Mouse (Mus musculus) limb, embryonic 14.5 days (tissue): ENCODE measurements around the gene Rnf41. TPM values are rescaled to one million over a fixed set of nuclear protein-coding genes. Genes with fewer than 3 reads are reported as not detected.

Source experiments
- ATAC-seq: fragments of 200-750 bp; cut with Nextera tagmentation; 2 replicates; pipeline ENCODE4 v1.8.0; 2017; ENCODE audit warnings: low read depth, moderate number of reproducible peaks, moderate TSS enrichment; ENCODE audit not compliant: low FRiP score
- DNase-seq: peaks from one replicate; pipeline ENCODE4 v3.0.0-alpha.2; 2015; ENCODE audit warnings: low spot score
- H3K27ac ChIP-seq: fragments of 300-500 bp; sonication (generic); replicated peaks from 2 replicates; pipeline ENCODE4 v1.5.1; 2014; ENCODE audit warnings: low read depth, mild to moderate bottlenecking, low read length, moderate library complexity, mixed read lengths
- H3K27me3 ChIP-seq: fragments of 300-500 bp; sonication (generic); 2 replicates; pipeline ENCODE4 v1.6.1; 2014; ENCODE audit warnings: low read length, mixed read lengths; ENCODE audit not compliant: control insufficient read depth, insufficient read depth
- H3K36me3 ChIP-seq: fragments of 300-500 bp; sonication (generic); 2 replicates; pipeline ENCODE4 v1.6.1; 2014; ENCODE audit warnings: mild to moderate bottlenecking, low read length, moderate library complexity, mixed read lengths; ENCODE audit not compliant: control insufficient read depth, insufficient read depth
- H3K4me1 ChIP-seq: fragments of 300-500 bp; sonication (generic); 2 replicates; pipeline ENCODE4 v1.6.1; 2014; ENCODE audit warnings: antibody characterized with exemption, low read length, mixed read lengths; ENCODE audit not compliant: control insufficient read depth, insufficient read depth
- H3K4me2 ChIP-seq: fragments of 300-500 bp; sonication (generic); replicated peaks from 2 replicates; pipeline ENCODE4 v1.6.1; 2014; ENCODE audit warnings: low read depth, mild to moderate bottlenecking, low read length, moderate library complexity; ENCODE audit not compliant: severe bottlenecking
- H3K4me3 ChIP-seq: fragments of 300-500 bp; sonication (generic); replicated peaks from 2 replicates; pipeline ENCODE4 v1.5.1; 2014; ENCODE audit warnings: low read length
- H3K9ac ChIP-seq: fragments of 300-500 bp; sonication (generic); 2 replicates; pipeline ENCODE4 v1.6.1; 2014; ENCODE audit warnings: mild to moderate bottlenecking, low read depth, low read length, moderate library complexity; ENCODE audit not compliant: severe bottlenecking
- H3K9me3 ChIP-seq: fragments of 300-500 bp; sonication (generic); 2 replicates; pipeline ENCODE4 v1.6.1; 2016; ENCODE audit warnings: low read length; ENCODE audit not compliant: control insufficient read depth
- POLR2A ChIP-seq: fragments of 200-500 bp; IDR thresholded peaks from 2 replicates; pipeline ENCODE4 v1.8.0; 2012; ENCODE audit warnings: inconsistent platforms, mild to moderate bottlenecking, moderate library complexity, borderline replicate concordance; ENCODE audit not compliant: insufficient read depth, insufficient read length; ENCODE audit errors: extremely low read depth
- WGBS: fragments of 180-500 bp; shearing (Covaris S2); extraction: QIAGEN DNeasy Blood & Tissue Kit; methylation state at CpG from one replicate; pipeline ENCODE4 v1.1.7; 2014; 5-methylcytosine and 5-hydroxymethylcytosine counted together
- polyA plus RNA-seq, 2 experiments: library from polyadenylated mRNA; depleted of rRNA in 1 of 2; stranded (reverse) in 1 of 2; unstranded in 1 of 2; fragments of >200 nt; fragmentation: Nextera tagmentation in 1 of 2; extraction: Ambion mirVana in 1 of 2; gene quantifications; 2 replicates each; pipeline versions ENCODE4 v1.2.1 to v1.2.3; 2012 to 2014

Rnf41 gene
- polyA plus RNA-seq, 2 experiments, result 35.7 to 37.0 TPM

GRCm38 (mm10) chr10:128451014-128451413 lies 39.6 kb downstream of the Rnf41 start:
- H3K9ac ChIP-seq, result no peak overlapping the region
- H3K36me3 ChIP-seq, result no peaks in the 10 kb centered on the region
- no peak overlapping the region for H3K27ac ChIP-seq
- no peaks in the 10 kb centered on the region for H3K27me3 ChIP-seq
- WGBS, result 79% methylated on average over 6 of the region's 6 CpGs
- H3K4me2 ChIP-seq, result no peak overlapping the region
- TF ChIP-seq POLR2A, result no peak
- DNase-seq, result no peak
- no peaks in the 10 kb centered on the region for H3K4me1 ChIP-seq
- ATAC-seq, result no peak
- H3K9me3 ChIP-seq, result no peaks in the 10 kb centered on the region
- no peak overlapping the region for H3K4me3 ChIP-seq

GRCm38 (mm10) chr10:128454471-128454870 lies 43.0 kb downstream of the Rnf41 start:
- Histone ChIP-seq H3K4me2 (no peak overlapping the region), H3K9ac (no peak overlapping the region), H3K9me3 (no peaks in the 10 kb centered on the region), H3K36me3 (no peaks in the 10 kb centered on the region), H3K4me1 (no peaks in the 10 kb centered on the region), H3K4me3 (no peak overlapping the region), H3K27ac (no peak overlapping the region), H3K27me3 (no peaks in the 10 kb centered on the region)
- ATAC-seq, result no peak
- DNase-seq, result no peak
- 81% methylated on average over 3 of the region's 3 CpGs for WGBS
- no peak for TF ChIP-seq POLR2A

DNA sequence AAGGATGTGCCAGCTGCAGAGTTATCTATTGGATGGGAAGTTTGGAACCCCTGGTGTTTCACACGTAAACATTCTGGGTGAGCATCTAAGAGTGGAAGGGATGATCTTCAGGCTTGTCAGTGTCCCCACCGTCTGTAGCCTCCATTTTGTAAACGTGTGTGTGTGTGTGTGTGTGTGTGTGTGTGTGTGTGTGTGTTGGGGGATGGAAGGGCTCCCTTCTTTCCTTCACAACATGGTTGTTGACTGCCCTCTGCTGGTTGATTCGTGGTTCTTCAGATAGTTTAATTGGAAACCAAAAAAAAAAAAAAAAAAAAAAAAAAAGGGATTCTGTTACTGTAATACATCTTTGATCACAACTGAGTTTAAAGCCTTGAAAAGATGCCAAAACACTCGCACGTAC lies 43.8 kb downstream of the Rnf41 start:
- H3K9ac ChIP-seq, result no peak overlapping the region
- DNase-seq (peak; percentile 94), ATAC-seq (no peak)
- no peaks in the 10 kb centered on the region for H3K27me3 ChIP-seq
- no peak overlapping the region for H3K27ac ChIP-seq
- 5% methylated on average over 6 of the region's 6 CpGs for WGBS
- peak overlapping the region; percentile 41 for H3K4me2 ChIP-seq
- no peaks in the 10 kb centered on the region for H3K9me3 ChIP-seq
- no peaks in the 10 kb centered on the region for H3K36me3 ChIP-seq
- no peak for TF ChIP-seq POLR2A
- no peaks in the 10 kb centered on the region for H3K4me1 ChIP-seq
- no peak overlapping the region for H3K4me3 ChIP-seq

- Histone ChIP-seq H3K9me3 (no peaks in the 10 kb centered on the region), H3K27ac (no peak overlapping the region), H3K4me1 (peaks cover 10% of the 10 kb centered on the region), H3K27me3 (no peaks in the 10 kb centered on the region), H3K4me2 (no peak overlapping the region), H3K36me3 (peaks cover 15% of the 10 kb centered on the region), H3K4me3 (no peak overlapping the region), H3K9ac (no peak overlapping the region)
- no peak for DNase-seq
- ATAC-seq, result no peak
- WGBS, result 79% methylated on average over 6 of the region's 6 CpGs
- TF ChIP-seq POLR2A, result no peak
Observed at GRCm38 (mm10) chr10:128457676-128458075, 46.2 kb downstream of the Rnf41 start.

GRCm38 (mm10) chr10:128458348-128458718 lies 46.9 kb downstream of the Rnf41 start:
- peak overlapping the region; percentile 62 for H3K4me2 ChIP-seq
- peak overlapping the region; percentile 95 for H3K4me3 ChIP-seq
- ATAC-seq, result peak; percentile 80
- H3K36me3 ChIP-seq, result peaks cover 21% of the 10 kb centered on the region
- peak overlapping the region; percentile 95 for H3K27ac ChIP-seq
- no peak for TF ChIP-seq POLR2A
- H3K27me3 ChIP-seq, result no peaks in the 10 kb centered on the region
- peaks cover 10% of the 10 kb centered on the region for H3K4me1 ChIP-seq
- DNase-seq, result peak; percentile 87
- peak overlapping the region; percentile 96 for H3K9ac ChIP-seq
- no peaks in the 10 kb centered on the region for H3K9me3 ChIP-seq
- WGBS, result under 1% methylated on average over 29 of the region's 29 CpGs
